Mouse (Mus musculus): Measurements from ENCODE around the gene Adamts12. TPM values are rescaled to one million over a fixed set of nuclear protein-coding genes. Genes with fewer than 3 reads are reported as not detected.

Gene Adamts12
- 5.7 TPM for polyA plus RNA-seq (2014; fragmentation: Illumina TruSeq; extraction: RNeasy Lipid Tissue Mini Kit (QIAGEN cat#74804); ENCODE audit: low read depth, low replicate concordance)

DNA sequence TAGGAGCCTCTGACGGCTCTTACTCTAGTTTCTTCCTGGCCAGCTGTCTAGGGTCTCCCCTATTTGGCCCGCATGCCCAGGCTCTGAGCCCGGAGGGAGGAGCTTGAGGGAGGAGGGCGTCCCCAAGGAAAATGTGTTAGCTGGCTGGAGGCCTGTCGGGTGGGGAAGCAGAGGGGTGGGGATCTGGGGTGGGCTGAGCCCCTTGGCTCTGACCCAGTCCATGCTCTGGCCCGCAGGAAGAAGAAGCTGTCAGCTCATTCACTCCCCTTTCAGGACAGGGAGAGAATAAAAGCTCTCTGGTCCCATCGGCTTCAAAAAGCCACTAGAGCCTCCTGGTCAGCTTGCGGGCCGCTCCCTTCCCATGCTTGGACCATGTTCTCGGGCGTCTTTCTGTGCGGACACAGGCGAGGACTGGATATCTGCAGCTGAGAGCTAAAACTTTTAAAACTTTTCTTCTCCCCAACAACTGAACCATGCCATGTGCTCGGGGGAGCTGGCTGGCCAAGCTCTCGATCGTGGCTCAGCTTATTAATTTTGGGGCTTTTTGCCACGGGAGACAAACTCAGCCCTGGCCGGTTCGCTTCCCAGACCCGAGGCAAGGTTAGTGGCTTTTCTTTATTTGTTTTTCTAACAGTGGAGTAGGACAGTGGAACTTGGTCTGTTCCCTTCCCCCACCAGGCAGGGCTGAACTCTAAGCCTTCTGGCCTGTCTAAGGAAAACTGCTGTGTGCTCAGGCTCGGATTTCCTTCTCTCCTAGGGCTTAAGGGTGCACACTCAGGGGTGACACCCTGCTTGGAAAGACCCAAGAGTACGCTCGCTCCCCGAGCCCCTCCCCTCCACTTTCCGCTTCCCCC, at the start of gene Adamts12:
Adamts12 (plus strand) TSS at position 233 of the 854 bp plus-strand sequence.

DNA sequence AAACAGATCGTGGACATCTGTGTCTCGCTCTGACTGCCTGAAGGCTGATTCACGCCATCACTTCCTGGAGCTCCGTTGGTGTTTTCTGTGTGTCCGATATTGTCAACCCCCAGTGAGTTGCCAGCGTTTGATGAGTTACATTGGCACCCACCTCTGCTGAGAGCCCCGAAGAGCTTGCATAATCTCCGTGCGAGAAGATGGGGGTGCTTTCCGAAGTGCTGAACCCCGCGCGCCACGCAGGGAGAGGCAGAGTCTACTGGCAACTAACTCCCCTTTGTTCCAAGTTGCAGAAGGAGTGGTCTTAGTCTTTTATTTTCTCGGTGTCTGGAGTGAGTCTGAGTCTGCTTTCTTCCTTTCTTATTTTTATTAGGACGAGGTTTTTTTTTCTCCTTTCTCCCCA, 26.9 kb upstream of the Adamts12 start, which contains the start of gene Rxfp3:
Rxfp3 (minus strand) TSS at position 281 of the 400 bp plus-strand sequence.

Other genes starting within 250 kb of the Adamts12 start
- gene C1qtnf3, start 112.5 kb upstream of the Adamts12 start, polyA plus RNA-seq (2014; fragmentation: Illumina TruSeq; extraction: RNeasy Lipid Tissue Mini Kit (QIAGEN cat#74804); ENCODE audit: low read depth, low replicate concordance) = 2.3 TPM
- 7.5 TPM for gene Amacr, start 83.0 kb upstream of the Adamts12 start, polyA plus RNA-seq (2014; fragmentation: Illumina TruSeq; extraction: RNeasy Lipid Tissue Mini Kit (QIAGEN cat#74804); ENCODE audit: low read depth, low replicate concordance)
- not detected for gene Slc45a2, start 64.1 kb upstream of the Adamts12 start, polyA plus RNA-seq (2014; fragmentation: Illumina TruSeq; extraction: RNeasy Lipid Tissue Mini Kit (QIAGEN cat#74804); ENCODE audit: low read depth, low replicate concordance)
- not detected for gene Rxfp3, start 26.8 kb upstream of the Adamts12 start, polyA plus RNA-seq (2014; fragmentation: Illumina TruSeq; extraction: RNeasy Lipid Tissue Mini Kit (QIAGEN cat#74804); ENCODE audit: low read depth, low replicate concordance)

Measured in adrenal gland, adult 10 weeks (tissue).